Mouse (Mus musculus): ENCODE results near the gene Taar4.

The Taar4 gene

DNA sequence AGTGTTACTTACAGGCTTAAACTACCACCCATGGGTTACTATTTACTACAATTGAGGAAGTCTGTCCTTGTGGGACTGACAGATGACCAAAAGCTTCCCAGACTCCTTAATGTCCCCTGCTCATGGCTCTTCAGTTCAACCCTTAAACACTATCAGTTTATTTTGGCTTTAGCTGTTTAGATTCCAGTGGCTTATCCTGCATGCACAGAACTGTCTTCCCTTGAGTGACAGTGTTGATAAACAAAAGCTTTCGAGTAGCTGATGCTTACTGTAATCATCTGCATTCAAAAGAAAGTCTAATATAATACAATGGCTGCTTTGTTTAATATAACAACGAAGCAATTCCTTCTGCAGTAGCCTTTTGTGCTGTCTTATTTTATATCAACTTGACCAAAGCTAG lies 46.7 kb downstream of the Taar4 start:
- DNase-seq (ENCODE audit: low read depth, low spot score), result no peak

DNA sequence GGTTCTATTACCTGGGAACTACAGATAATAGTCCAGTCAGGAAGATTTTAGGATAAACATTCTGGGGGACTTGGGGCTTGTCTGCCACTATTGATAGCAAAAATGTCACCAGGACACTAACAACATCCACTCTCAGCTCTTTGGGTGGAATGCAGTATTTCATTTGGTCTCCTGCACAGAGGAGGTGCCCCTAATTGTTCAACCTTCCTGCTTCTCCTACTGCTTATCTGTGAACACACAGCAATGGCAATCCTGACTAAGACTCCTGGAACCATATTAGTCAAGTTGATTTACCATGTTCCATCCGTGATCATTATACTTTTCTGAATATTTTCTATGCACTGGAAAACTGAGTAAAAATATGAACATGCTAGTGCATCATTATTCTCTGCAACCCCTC lies 47.8 kb downstream of the Taar4 start:
- DNase-seq (ENCODE audit: low read depth, low spot score), result no peak
